Mouse (Mus musculus): ENCODE results near the gene Rtn4rl2. TPM values are rescaled to one million over a fixed set of nuclear protein-coding genes. Genes with fewer than 3 reads are reported as not detected.

The Rtn4rl2 gene
- polyA plus RNA-seq, 1 experiment from 2014 or later: 0.82 TPM

GRCm38 (mm10) chr2:84843654-84844053, 42.9 kb downstream of the Rtn4rl2 start:
- POLR2A ChIA-PET: no interaction called here
- ATAC-seq: no peak
- in situ Hi-C loops (cut with MboI; ENCODE audit: low pct_unique_long_range_greater_than_20kb): no loop called here
- CTCF ChIA-PET: interaction anchor here (1.1 kb wide), 1 partner anchor 77 kb away, joined by 3 read pairs; no protein-coding TSS in a partner anchor
- no peak for DNase-seq (ENCODE audit: low read depth, low spot score)
- peaks cover 13% of the 10 kb centered on the region for H3K27me3 ChIP-seq
- TF ChIP-seq CTCF (IDR thresholded peaks at IDR 0.05): no peak

DNA sequence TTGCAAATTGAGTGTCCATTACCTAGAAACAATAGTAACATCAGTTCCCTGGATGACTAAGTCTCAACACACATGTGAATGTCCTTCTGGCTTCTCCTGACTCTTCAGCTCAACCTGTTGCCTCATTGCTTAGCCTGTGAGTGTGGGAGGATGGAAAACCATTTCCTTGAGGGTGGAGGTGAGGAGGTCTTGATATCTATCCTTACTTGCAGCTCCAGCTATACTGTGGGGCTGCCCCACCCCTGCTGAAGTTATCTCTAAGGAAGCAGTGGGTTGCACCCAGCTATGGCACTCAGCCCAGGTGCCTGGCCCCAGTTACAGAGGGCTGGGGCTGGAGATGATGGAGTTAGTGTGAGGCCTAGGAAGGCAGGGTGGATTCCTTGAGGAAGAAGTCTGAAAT, 44.6 kb downstream of the Rtn4rl2 start:
- ChIA-PET CTCF (interaction anchor here (1.0 to 1.7 kb wide), 2 partner anchors 11 to 14 kb away, joined by 4 to 5 read pairs; no protein-coding TSS in a partner anchor), POLR2A (no interaction called here)
- TF ChIP-seq CTCF (IDR thresholded peaks at IDR 0.05): no peak
- peaks cover 13% of the 10 kb centered on the region for H3K27me3 ChIP-seq
- in situ Hi-C loops (cut with MboI; ENCODE audit: low pct_unique_long_range_greater_than_20kb): no loop called here
- ATAC-seq: no peak
- DNase-seq (ENCODE audit: low read depth, low spot score): no peak

GRCm38 (mm10) chr2:84840748-84841563, 45.6 kb downstream of the Rtn4rl2 start:
- TF ChIP-seq CTCF (IDR thresholded peaks at IDR 0.05): no peak
- peaks cover 13% of the 10 kb centered on the region for H3K27me3 ChIP-seq
- ATAC-seq (no peak), DNase-seq (ENCODE audit: low read depth, low spot score) (no peak)
- in situ Hi-C loops (cut with MboI; ENCODE audit: low pct_unique_long_range_greater_than_20kb): no loop called here
- ChIA-PET CTCF (no interaction called here), POLR2A (no interaction called here)

DNA sequence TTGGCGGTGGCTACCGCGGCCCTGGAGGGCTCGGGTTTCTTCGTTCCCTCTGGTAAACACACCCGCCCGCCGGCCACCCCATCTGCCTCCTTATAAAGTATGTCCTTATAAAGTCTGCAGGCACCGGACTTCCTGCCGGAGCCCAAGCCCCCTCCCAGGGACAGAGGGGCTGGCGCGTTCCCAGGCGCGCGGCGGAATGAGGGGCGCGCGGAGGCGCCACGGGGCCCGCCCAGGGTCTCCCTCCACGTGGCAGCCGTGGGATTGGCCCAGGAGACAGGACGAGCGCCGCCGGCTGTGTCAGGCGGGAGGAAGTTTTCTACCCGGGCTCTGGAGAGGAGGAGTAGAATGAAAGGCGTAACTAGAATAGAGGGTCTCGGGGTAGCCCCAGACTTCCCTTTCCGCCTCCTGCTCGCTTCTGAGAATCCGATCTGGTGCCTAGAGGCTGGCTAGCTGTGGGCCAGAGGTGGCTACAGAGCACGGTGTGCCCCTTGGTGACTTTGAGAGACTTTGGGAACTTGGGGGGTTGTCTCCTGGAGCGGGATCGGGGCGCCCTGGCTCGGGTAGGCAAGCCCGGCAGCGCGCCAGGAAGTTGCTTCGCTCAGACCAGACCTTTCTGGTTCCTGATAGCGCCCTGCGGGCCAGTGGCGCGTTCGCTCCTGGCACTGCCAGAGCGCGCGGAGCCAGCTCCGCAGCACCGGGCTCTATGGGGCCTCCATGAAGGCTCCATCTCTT, 46.3 kb downstream of the Rtn4rl2 start:
- CTCF ChIA-PET: interaction anchor here (1.4 kb wide), 1 partner anchor 24 kb away, joined by 3 read pairs; no protein-coding TSS in a partner anchor
- ATAC-seq (peak; percentile 54), DNase-seq (ENCODE audit: low read depth, low spot score) (no peak)
- no peak for TF ChIP-seq CTCF (IDR thresholded peaks at IDR 0.05)
- H3K27me3 ChIP-seq: peaks cover 13% of the 10 kb centered on the region
- POLR2A ChIA-PET: no interaction called here
- in situ Hi-C loops (cut with MboI; ENCODE audit: low pct_unique_long_range_greater_than_20kb): no loop called here

- peaks cover 13% of the 10 kb centered on the region for H3K27me3 ChIP-seq
- ChIA-PET CTCF (interaction anchor here (1.4 to 1.9 kb wide), 2 partner anchors 17 to 25 kb away, joined by 3 to 9 read pairs; no protein-coding TSS in a partner anchor), POLR2A (no interaction called here)
- in situ Hi-C loops (cut with MboI; ENCODE audit: low pct_unique_long_range_greater_than_20kb): no loop called here
- DNase-seq (ENCODE audit: low read depth, low spot score) (no peak), ATAC-seq (no peak)
- TF ChIP-seq CTCF (IDR thresholded peaks at IDR 0.05): no peak
Measured at GRCm38 (mm10) chr2:84838993-84839980, 47.2 kb downstream of the Rtn4rl2 start.

DNA sequence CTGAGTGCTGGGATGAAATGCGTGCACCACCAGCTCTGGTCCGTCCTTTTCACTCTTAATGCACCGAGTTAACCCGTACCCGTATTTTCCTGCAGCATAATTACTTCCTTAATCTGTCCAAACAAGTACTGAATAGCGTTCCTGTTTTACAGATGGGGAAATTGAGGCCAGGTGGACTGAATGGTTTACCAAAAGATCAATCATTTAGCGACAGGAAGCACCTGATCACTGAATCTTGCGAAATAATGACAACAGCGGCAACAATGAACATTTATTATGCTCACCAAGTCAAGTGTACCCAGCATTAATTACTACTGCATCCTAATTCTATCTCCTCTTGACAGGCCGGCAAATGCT, 47.9 kb downstream of the Rtn4rl2 start, which contains the start of gene Slc43a1:
Gene Slc43a1 (plus strand): TSS at position 258 of the 357 bp plus-strand sequence.
- DNase-seq (ENCODE audit: low read depth, low spot score) (no peak), ATAC-seq (no peak)
- H3K27me3 ChIP-seq: peaks cover 13% of the 10 kb centered on the region
- in situ Hi-C loops (cut with MboI; ENCODE audit: low pct_unique_long_range_greater_than_20kb): no loop called here
- POLR2A ChIA-PET: no interaction called here
- TF ChIP-seq CTCF (IDR thresholded peaks at IDR 0.05): no peak
- CTCF ChIA-PET: interaction anchor here (1.4 to 1.9 kb wide), 2 partner anchors 18 to 26 kb away, joined by 3 to 9 read pairs; no protein-coding TSS in a partner anchor

- no peak for TF ChIP-seq CTCF (IDR thresholded peaks at IDR 0.05)
- ChIA-PET CTCF (interaction anchor here (0.7 to 1.9 kb wide), 2 partner anchors 15 to 18 kb away, joined by 3 to 9 read pairs; no protein-coding TSS in a partner anchor), POLR2A (interaction anchor here (0.6 kb wide), 1 partner anchor 92 kb away, joined by 3 read pairs; no protein-coding TSS in a partner anchor)
- ATAC-seq (no peak), DNase-seq (ENCODE audit: low read depth, low spot score) (no peak)
- peaks cover 13% of the 10 kb centered on the region for H3K27me3 ChIP-seq
- in situ Hi-C loops (cut with MboI; ENCODE audit: low pct_unique_long_range_greater_than_20kb): no loop called here
Measured at GRCm38 (mm10) chr2:84837817-84838592, 48.5 kb downstream of the Rtn4rl2 start.

DNA sequence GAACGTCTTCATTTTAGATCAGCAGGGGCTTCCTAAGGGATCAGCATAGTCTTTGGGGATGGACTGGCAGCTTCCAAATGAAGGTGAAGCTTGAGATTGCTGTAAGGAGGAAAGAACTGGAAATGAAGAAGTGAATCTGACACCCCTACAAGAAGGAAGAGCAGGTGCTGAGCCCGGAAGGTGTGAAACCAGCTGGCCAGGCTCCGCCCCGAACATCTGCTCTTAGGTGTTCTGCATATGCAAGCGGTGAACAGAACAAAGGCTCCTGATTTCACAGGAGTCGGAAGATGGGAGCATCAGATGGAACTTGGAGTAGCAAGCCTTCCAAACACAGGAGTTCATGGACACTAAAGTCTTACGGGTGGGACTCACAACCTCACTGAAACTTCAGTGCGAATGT, 49.4 kb downstream of the Rtn4rl2 start:
- ChIA-PET POLR2A (no interaction called here), CTCF (interaction anchor here (1.9 to 2.9 kb wide), 2 partner anchors 19 to 52 kb away, joined by 9 to 11 read pairs; no protein-coding TSS in a partner anchor)
- in situ Hi-C loops (cut with MboI; ENCODE audit: low pct_unique_long_range_greater_than_20kb): no loop called here
- peaks cover 13% of the 10 kb centered on the region for H3K27me3 ChIP-seq
- DNase-seq (ENCODE audit: low read depth, low spot score): no peak
- no peak for TF ChIP-seq CTCF (IDR thresholded peaks at IDR 0.05)
- ATAC-seq: no peak

All from Patski (cell line).